In the genomic region with DNA sequence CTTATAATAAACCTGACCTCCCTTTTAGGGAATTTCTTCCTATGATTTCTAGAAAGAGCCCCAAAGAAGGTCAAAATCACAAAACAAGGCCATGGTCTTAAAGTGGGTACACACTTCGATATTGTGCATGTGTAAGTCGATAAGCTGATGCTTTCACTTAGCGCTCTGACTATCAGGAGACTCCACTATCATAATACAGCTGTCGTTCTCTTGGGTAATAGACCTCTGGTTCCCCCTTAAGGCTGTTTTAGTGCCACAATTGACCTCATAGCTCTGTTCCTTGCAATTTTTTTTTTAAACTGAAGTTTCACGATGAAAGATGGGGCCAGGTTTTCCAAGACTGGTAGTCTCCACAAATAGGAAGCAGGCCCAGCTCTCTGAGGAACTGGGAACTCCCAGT, we compare ENCODE assay signal across 11 mouse cellular contexts. TPM values are rescaled to one million over a fixed set of nuclear protein-coding genes. Genes with fewer than 3 reads are reported as not detected.
A peak's percentile ranks its signal among the peaks of the same experiment; 100 is the strongest.
DNase-seq lines count a peak whose midpoint lies in the region; ATAC-seq lines count a peak whose summit lies in the region.
"Had no signal": no experiment of that assay in that cellular context is flagged by ENCODE, and none has a peak within 500 bp of the region (broad histone marks: within the 10 kb centered on the region; RNA-seq: fewer than 3 reads in every experiment).

No protein-coding gene starts in this region.

- H3K27ac ChIP-seq in intestine, embryonic 14.5 days (ENCODE audit: low read depth), result no peak overlapping the region
- H3K27ac ChIP-seq in intestine, embryonic 16.5 days (ENCODE audit: low read length), result no peak overlapping the region
- H3K27ac ChIP-seq in hindbrain, embryonic 15.5 days (replicated peaks), result no peak overlapping the region
- H3K27ac ChIP-seq: forebrain, embryonic 12.5 days; midbrain, embryonic 12.5 days had no signal

- peaks cover 3% of the 10 kb centered on the region; the same call in 1 of the 2 replicates for H3K4me1 ChIP-seq in intestine, embryonic 14.5 days (replicated peaks; ENCODE audit: control insufficient read depth, insufficient read depth, low read length)
- peaks cover 4% of the 10 kb centered on the region; the same call in 1 of the 2 replicates for H3K4me1 ChIP-seq in intestine, embryonic 16.5 days (ENCODE audit: control insufficient read depth, insufficient read depth, low read length)
- H3K4me1 ChIP-seq in hindbrain, embryonic 15.5 days (replicated peaks), result peaks cover 10% of the 10 kb centered on the region

- no peaks in the 10 kb centered on the region for H3K36me3 ChIP-seq in intestine, embryonic 14.5 days (ENCODE audit: control insufficient read depth, insufficient read depth, low read length)
- H3K36me3 ChIP-seq in intestine, embryonic 16.5 days (ENCODE audit: control insufficient read depth, insufficient read depth, low read length), result no peaks in the 10 kb centered on the region
- H3K36me3 ChIP-seq in hindbrain, embryonic 15.5 days, result no peaks in the 10 kb centered on the region
- H3K36me3 ChIP-seq: forebrain, embryonic 12.5 days; midbrain, embryonic 12.5 days had no signal

- no peak overlapping the region for H3K4me3 ChIP-seq in intestine, embryonic 14.5 days (ENCODE audit: low read depth, low read length)
- H3K4me3 ChIP-seq in intestine, embryonic 16.5 days (ENCODE audit: low read length), result no peak overlapping the region
- no peak overlapping the region for H3K4me3 ChIP-seq in hindbrain, embryonic 15.5 days

- no peak for DNase-seq in intestine, embryonic 14.5 days (ENCODE audit: low spot score)
- no peak for DNase-seq in cerebellum, adult 11 months
- no peak for DNase-seq in frontal cortex, postnatal 10 days (ENCODE audit: low spot score in 2 of 2)
- DNase-seq in layer of hippocampus, adult 9-11 months, result no peak

- H3K9me3 ChIP-seq in intestine, embryonic 14.5 days (ENCODE audit: control insufficient read depth, low read length), result no peaks in the 10 kb centered on the region
- H3K9me3 ChIP-seq in intestine, embryonic 16.5 days (ENCODE audit: control insufficient read depth, low read length), result no peaks in the 10 kb centered on the region
- H3K9me3 ChIP-seq in hindbrain, embryonic 15.5 days, result no peaks in the 10 kb centered on the region
- H3K9me3 ChIP-seq: forebrain, embryonic 12.5 days; midbrain, embryonic 12.5 days had no signal

- ATAC-seq in intestine, embryonic 14.5 days (replicated peaks; ENCODE audit: low FRiP score, low TSS enrichment, low read depth), result no peak
- ATAC-seq in intestine, embryonic 16.5 days, result no peak
- peak; percentile 70 for ATAC-seq in common myeloid progenitor, adult 5-6 weeks (replicated peaks; ENCODE audit: low read depth, poor library complexity, severe bottlenecking)
- ATAC-seq in hindbrain, embryonic 15.5 days (ENCODE audit: low FRiP score, low read depth), result no peak
- ATAC-seq in megakaryocyte progenitor cell, adult 5-6 weeks (replicated peaks; ENCODE audit: poor library complexity), result peak; percentile 82

- WGBS in intestine, embryonic 14.5 days, result 53% methylated on average over 5 of the region's 5 CpGs
- 62% methylated on average over 5 of the region's 5 CpGs for WGBS in intestine, embryonic 16.5 days
- WGBS in hindbrain, embryonic 15.5 days, result 66% methylated on average over 5 of the region's 5 CpGs

- H3K4me2 ChIP-seq in intestine, embryonic 14.5 days (ENCODE audit: low read length), result peak overlapping the region; percentile 53
- H3K4me2 ChIP-seq in intestine, embryonic 16.5 days (ENCODE audit: low read depth, low read length), result no peak overlapping the region
- peak overlapping the region; percentile 72 for H3K4me2 ChIP-seq in hindbrain, embryonic 15.5 days

- peaks cover 6% of the 10 kb centered on the region; the same call in 1 of the 2 replicates for H3K27me3 ChIP-seq in intestine, embryonic 14.5 days (replicated peaks; ENCODE audit: control insufficient read depth, insufficient read depth, low read length)
- H3K27me3 ChIP-seq in intestine, embryonic 16.5 days (replicated peaks; ENCODE audit: control insufficient read depth, insufficient read depth, low read length), result peaks cover 6% of the 10 kb centered on the region; the same call in 1 of the 2 replicates
- H3K27me3 ChIP-seq in hindbrain, embryonic 15.5 days, result no peaks in the 10 kb centered on the region

- H3K9ac ChIP-seq in intestine, embryonic 14.5 days (ENCODE audit: low read length), result no peak overlapping the region
- H3K9ac ChIP-seq in intestine, embryonic 16.5 days (ENCODE audit: low read depth, low read length), result no peak overlapping the region
- H3K9ac ChIP-seq in hindbrain, embryonic 15.5 days, result no peak overlapping the region
- H3K9ac ChIP-seq: forebrain, embryonic 12.5 days; midbrain, embryonic 12.5 days had no signal

RNA-seq across cellular contexts. Expression of a gene that starts 1.0 kb away (rescaled TPM):
- 0.47 and 0.67 TPM in 2 replicates for polyA plus RNA-seq in intestine, embryonic 14.5 days (2014; fragmentation: Nextera tagmentation; extraction: Ambion mirVana)
- 0.95 and 1.0 TPM in 2 replicates for polyA plus RNA-seq in intestine, embryonic 16.5 days (2015; fragmentation: Nextera tagmentation; extraction: Ambion mirVana)
- 1.6 and 2.1 TPM in 2 replicates for total RNA-seq in common myeloid progenitor, adult 5-6 weeks (2017)
- 1.6 and 2.6 TPM in 2 replicates for polyA plus RNA-seq in hindbrain, embryonic 15.5 days (2015; fragmentation: Nextera tagmentation; extraction: Ambion mirVana)
- total RNA-seq in megakaryocyte progenitor cell, adult 5-6 weeks (2015), result 16.7 and 17.0 TPM in 2 replicates
- 10.2 and 15.9 TPM in 2 replicates for total RNA-seq in megakaryocyte progenitor cell, adult 5-6 weeks (2017)
- polyA plus RNA-seq: midbrain, embryonic 12.5 days; small intestine, adult 2 months had no signal

RNA-seq across cellular contexts. Expression of a gene that starts 47.3 kb away (rescaled TPM):
- polyA plus RNA-seq in intestine, embryonic 14.5 days (2014; fragmentation: Nextera tagmentation; extraction: Ambion mirVana), result not detected in 2 replicates
- 1.3 and 2.7 TPM in 2 replicates for polyA plus RNA-seq in intestine, embryonic 16.5 days (2015; fragmentation: Nextera tagmentation; extraction: Ambion mirVana)
- total RNA-seq in common myeloid progenitor, adult 5-6 weeks (2017), result not detected in 2 replicates
- polyA plus RNA-seq in hindbrain, embryonic 15.5 days (2015; fragmentation: Nextera tagmentation; extraction: Ambion mirVana), result 0.53 TPM in 1 of 2 replicates, not detected in the other
- total RNA-seq in megakaryocyte progenitor cell, adult 5-6 weeks (2015), result not detected in 2 replicates
- not detected in 2 replicates for total RNA-seq in megakaryocyte progenitor cell, adult 5-6 weeks (2017)
- polyA plus RNA-seq: forebrain, embryonic 12.5 days; midbrain, embryonic 12.5 days; small intestine, adult 2 months had no signal

Comparison
In these comparisons a context has a peak if more than half of its experiments do, and no peak if none do; other contexts are left out.
1. ATAC-seq: peak in common myeloid progenitor, adult 5-6 weeks (single experiment) and megakaryocyte progenitor cell, adult 5-6 weeks (single experiment); none in intestine, embryonic 14.5 days (single experiment), intestine, embryonic 16.5 days (single experiment) and hindbrain, embryonic 15.5 days (single experiment).